Mouse (Mus musculus): ENCODE measurements around the gene Fam184b.

- no peak for TF ChIP-seq CTCF (IDR thresholded peaks at IDR 0.05; ENCODE audit: control insufficient read depth, insufficient read depth, insufficient read length)
- no peak for TF ChIP-seq USF1 (IDR thresholded peaks at IDR 0.05; ENCODE audit: low read depth)
These were observed 49.3 kb downstream of the Fam184b start for GRCm38 (mm10) chr5:45590094-45590493.

All from C2C12 (cell line).